Mouse (Mus musculus) testis, postnatal 10 days (tissue): ENCODE measurements around the gene Kcnd3.
A peak's percentile ranks its signal among the peaks of the same experiment; 100 is the strongest.

Experiments
- DNase-seq: peaks from one replicate; pipeline ENCODE4 v3.0.0; 2021; ENCODE audit warnings: low spot score

Gene Kcnd3

DNA sequence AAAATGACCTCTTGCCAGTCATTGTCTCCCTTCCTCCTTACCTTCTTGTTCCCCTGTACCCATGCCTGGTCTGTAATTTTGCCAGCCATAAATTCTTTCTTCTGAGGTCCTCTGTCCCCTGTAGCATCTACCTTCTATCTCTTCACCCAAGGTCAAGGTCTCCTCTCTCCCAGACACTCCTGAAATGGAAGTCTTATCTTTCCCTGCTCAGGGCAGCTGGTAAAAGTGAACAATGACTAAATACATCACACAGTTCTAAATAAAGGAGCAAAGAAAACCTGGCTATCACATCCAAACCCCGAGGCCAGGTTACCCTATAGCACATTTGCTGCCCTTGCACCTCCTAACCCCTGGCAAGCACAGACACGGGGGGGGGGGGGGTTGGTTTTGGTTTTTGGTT is 208.4 kb downstream of the Kcnd3 start:
- DNase-seq, result no peak

- DNase-seq, result no peak
Measured at GRCm38 (mm10) chr3:105663043-105663442, 210.9 kb downstream of the Kcnd3 start.

DNA sequence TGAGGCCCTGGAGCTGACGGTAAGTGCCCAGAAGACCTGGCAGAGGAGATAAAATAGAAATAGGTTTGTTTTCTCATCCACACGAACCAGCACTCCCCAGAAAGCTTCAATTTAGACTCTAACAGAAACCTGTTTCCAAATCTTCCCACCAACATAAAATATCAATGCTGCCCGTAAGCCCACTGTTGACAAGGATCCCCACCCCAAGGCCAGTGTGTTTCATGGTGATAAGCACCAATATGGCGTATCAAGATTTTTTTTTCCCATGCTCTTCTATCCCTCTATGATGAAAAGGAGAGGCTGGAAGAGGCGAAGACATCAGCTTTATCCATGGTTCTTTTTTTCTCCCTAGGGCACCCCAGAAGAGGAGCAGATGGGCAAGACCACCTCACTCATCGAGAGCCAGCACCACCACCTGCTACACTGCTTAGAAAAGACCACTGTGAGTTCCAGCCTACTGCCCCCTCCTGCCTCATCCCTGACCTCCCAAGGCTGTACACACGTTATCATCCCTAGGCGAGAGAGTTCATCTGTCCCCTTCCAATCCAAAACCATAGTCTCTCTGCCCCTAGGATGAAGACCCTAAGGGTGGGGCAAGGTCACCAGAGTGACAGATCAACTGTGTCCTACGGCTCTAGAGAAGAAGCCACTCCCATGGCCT is 213.1 kb downstream of the Kcnd3 start:
- no peak for DNase-seq

DNA sequence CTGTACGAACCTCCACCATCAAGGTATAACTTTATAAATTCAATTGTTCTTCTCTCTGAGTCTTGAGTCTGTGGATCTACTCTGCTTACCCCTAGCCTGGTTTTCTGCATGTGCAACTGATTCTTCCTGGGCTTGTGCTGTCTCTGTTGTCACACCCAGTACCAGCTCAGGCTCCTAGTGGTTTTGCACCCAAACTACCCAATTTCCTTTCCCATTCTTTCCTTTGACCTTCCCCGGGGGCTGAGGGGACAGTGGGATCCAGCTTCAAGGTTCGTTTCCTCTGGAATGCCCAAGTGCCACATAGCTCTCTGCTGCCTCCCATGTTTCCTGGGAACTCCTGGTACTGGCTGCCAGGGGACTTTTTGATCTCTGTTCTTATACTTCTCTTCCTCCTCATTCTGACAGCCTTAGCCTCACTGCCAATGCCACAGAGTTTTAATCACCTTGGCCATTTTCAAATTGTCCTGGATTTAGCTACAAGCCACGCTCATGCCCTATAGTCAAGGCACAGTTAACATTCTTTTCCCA is 214.9 kb downstream of the Kcnd3 start:
- no peak for DNase-seq

GRCm38 (mm10) chr3:105668161-105668560 is 216.0 kb downstream of the Kcnd3 start:
- DNase-seq, result no peak

- DNase-seq, result no peak
Measured at GRCm38 (mm10) chr3:105669776-105670175, 217.6 kb downstream of the Kcnd3 start.

DNA sequence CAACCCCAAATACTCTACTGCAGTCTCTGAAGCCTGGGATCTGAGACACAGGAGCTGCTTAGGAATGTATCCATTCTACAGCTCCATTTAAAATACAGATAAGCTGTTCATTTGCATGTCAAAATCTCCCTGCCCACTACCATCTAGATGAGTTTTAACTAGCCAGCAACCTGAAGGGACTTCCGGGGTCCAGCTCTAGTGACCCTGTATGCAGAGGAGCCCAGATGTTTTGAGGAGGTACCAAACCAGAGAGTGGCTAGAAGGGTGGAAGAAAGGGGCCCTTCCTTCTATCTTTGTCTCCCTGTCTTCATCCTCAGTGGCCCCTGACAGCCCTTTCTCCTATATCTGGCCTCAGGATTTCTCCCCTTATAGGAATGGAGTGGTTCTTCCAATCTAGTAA is 218.7 kb downstream of the Kcnd3 start:
- DNase-seq, result no peak

GRCm38 (mm10) chr3:105674595-105675218 is 222.6 kb downstream of the Kcnd3 start:
- DNase-seq, result peak; percentile 56

DNA sequence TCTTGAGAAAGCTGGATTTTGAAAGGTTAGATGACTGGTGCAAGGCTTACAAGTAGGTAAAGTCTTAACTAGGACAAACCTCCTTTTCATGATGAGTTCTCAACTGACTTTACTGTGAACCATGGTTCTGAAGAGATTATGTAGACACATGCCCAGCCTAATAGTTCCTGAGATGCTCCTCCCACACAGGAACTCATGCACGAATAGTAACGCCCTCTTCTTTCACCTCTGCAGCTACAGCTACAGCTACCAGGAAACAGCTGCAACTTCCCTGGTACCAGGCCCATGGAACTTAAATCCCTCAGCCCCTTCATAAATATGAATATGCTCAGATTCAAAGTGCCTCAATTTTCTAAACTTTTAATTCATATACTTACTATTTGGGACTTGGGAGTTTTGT is 223.8 kb downstream of the Kcnd3 start:
- DNase-seq, result no peak

DNA sequence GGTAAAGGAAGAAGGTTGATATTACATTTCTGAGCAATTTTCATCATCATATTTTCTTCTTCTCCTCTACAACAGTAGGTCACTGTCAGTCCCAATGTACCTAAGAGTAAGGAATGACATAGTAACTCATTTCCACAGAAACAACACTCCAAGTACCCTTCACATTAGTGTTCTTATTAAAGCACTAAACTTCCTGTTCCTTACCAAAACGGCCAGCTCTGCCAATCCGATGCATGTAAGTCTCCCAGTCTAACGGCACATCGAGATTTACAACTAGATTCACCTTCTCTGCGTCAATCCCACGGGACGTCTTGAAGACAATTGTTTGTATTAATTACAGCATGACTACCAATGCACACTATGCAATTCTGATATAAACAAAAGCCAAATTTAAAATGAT is 228.2 kb downstream of the Kcnd3 start:
- no peak for DNase-seq

DNA sequence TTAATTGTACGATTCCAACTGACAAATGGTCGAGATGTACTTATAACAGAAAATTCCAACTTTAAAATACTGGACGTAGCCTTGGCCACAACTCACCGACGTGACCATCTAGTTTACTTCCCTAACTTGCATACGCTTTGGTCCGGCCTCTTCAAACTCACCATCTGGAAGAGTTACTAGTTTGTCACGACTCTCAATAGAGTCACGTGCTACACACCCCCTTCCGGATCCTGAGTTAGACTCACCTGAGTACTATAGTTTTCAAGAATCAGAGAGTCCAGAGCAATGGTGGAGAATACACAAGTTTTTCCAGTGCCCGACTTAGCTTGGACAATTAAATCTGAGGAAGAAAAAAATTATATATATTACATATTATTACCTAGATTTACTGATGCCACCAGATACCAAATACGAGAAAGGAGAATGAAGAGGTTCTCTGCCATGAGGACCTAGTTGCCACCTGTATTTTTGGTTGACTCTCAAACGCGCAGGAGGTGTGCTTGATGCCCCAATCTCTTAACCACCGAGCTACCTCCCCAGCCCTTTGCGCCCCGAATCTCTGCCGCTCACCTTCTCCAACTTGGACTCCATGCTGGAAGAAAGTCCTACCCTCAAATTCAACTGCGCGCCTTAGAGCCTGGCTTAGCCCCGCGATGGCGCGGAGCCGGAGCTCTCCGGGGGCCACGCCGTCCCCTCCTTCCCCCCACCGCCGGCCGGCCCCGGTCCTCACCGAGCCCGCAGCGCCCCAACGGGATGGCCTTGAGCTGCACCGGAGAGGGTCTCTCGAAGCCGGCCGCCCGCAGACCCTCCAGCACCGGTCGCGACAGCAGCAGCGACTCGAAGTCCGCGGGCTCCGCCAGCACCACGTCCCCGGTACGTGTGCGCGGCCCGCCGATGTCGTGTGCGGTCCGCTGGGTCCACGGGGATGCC is 234.5 kb downstream of the Kcnd3 start:
- DNase-seq, result no peak

DNA sequence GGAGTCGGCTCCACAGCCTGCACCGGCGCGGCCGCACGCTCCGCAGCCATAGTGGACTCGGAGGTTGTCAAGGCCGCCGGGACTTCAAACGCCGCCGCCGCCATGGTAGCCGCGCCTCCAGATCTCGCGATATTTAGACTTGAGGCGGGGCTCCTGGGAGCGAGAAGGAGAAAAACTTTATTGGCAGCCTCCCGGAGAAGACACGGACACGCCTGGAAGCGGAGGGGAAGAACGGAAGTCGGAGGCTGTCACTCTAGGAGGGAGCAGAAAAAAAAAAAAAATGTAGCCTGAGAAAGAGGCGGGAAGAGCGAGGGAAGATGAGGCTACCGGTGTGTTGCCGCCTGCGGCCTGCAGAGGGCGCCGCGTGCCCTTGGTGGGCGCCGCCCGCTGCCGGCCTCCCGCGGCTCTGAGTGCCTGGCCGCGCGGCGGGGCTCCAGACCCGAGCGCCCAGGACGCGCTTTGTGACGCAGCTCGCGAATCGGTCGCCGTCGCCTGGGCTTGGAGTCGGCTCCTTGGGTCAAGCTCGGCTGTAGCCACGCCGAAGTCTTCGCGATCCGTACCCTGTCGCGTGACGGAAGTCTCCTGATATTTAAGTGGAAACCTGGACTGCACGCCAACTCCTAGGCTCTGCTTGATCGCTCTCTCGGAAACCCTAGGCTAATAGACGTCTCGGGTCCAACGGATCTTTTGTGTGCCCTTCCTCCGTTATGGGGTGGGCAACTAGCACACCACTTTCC is 235.4 kb downstream of the Kcnd3 start, which contains the start of gene Ddx20:
Ddx20 (minus strand) TSS at position 251 of the 737 bp plus-strand sequence.
- DNase-seq, result peak; percentile 95

- no peak for DNase-seq
Measured at GRCm38 (mm10) chr3:105688536-105688935, 236.4 kb downstream of the Kcnd3 start.

DNA sequence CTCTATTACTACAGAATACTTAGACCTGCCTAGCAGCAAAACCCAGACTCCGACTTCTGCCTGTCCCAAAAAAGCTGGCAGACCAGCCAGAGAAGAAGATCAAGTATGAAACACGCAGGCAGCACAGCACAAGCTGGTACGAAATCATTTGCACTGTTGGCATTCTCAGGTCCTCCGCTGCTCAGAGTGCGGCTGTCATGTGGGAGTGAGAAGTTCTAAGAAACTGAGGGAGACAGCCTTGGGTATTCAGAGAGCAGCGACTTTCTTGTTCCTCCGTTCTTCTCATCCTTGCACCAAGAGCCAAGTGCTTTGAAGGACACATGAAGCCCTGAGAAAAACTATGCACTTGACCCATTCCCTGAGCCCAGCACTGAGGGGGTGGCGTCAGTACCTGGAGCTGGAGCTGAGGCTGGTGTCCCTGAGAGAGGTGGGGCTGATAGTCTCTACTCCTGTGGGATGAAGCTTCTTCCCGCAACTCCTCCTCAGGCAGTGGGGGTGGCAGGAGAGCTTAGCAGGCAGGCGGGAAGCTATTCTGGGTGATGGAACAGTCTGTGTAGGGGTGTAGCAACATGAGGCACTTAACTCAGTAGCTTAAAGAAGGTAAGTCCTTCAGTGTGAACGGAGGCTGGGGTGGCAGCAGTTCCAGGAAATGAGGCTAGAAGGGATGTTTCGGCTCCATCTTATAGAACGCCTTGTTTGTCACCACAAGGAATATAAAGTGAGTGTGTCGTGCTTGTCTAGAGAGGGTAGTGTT is 241.4 kb downstream of the Kcnd3 start:
- no peak for DNase-seq

DNA sequence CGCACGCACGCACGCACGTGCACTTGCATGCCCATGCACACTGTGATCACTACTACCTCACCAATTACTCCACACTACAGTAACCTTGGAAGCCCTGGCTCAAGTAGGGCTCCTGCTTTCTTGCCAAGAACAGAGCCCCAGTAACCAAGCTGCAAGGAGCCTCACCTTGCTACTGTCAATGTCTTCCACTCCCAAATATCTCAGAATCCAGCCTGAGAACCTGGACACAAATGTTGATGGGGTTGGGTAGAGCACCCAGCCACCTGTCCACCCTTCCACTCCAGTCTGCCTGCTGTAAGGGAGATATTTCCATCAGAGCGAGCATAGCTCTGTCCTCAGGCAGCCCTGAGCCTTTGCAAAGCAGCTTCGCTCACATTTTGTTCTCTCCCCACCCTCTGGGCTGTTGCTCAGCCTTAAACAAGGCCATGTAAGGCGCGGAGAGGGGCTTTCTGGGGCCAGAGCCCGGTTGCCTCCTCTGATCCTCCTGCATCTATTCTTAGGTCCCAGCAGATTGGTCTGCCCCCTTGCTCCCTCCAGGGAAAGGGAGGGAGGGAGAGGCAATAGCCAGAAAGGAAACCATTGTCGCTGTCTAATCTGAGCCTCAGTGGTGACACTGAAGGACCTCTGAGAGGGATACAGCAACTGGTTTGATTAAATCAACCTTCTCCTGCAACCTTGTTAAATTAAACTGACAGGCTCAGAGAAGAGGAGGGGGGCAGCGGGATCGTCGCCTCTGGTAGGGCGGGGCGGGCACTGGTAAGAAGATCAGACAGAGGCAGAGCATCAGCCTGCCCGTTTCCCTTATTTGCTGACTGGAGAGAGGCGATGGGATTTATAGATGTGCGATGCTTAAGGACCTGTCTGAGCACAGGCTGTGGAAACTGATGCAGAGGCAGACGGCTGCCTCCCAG is 243.6 kb downstream of the Kcnd3 start:
- no peak for DNase-seq

- no peak for DNase-seq
Measured at GRCm38 (mm10) chr3:105696387-105697147, 244.4 kb downstream of the Kcnd3 start.

- no peak for DNase-seq
Measured at GRCm38 (mm10) chr3:105697148-105697441, 245.0 kb downstream of the Kcnd3 start.

- DNase-seq, result no peak
Measured at GRCm38 (mm10) chr3:105698311-105698710, 246.2 kb downstream of the Kcnd3 start.

GRCm38 (mm10) chr3:105699241-105699933 is 247.3 kb downstream of the Kcnd3 start:
- DNase-seq, result no peak
